Mouse (Mus musculus) Patski (cell line): Measurements from ENCODE around the gene Olfr1270. TPM values are rescaled to one million over a fixed set of nuclear protein-coding genes. Genes with fewer than 3 reads are reported as not detected.
"Not testable (repeated sequence)": the region's sequence is repeated elsewhere in the genome, so short reads cannot be mapped to it uniquely, and the experiment has no call there.

ENCODE experiments used
- ATAC-seq: fragments of 100-300 bp; one replicate; pipeline ENCODE4 v1.8.0; 2021
- CTCF ChIA-PET: fragments of 350-600 bp; sonication (Branson Sonifier 250); formaldehyde crosslinking; loops from one replicate; lab custom pipeline; 2022; ENCODE audit warnings: inconsistent platforms; lab: Charles Lee
- POLR2A ChIA-PET: fragments of 350-600 bp; sonication (Branson Sonifier 250); formaldehyde crosslinking; loops from one replicate; lab custom pipeline; 2022; ENCODE audit warnings: antibody characterized with exemption, inconsistent platforms; lab: Charles Lee
- DNase-seq: peaks from one replicate; pipeline ENCODE4 v3.0.0-alpha.2; 2011; ENCODE audit warnings: low read depth, low spot score
- H3K27me3 ChIP-seq: fragments of 371-371 bp; one replicate; pipeline ENCODE4 v1.5.1; 2021
- CTCF ChIP-seq: fragments of 100-300 bp; IDR thresholded peaks from one replicate; pipeline ENCODE4 v1.5.1; 2021
- in situ Hi-C: fragments of 300-500 bp; cut with MboI; formaldehyde crosslinking; loops from 3 replicates; pipeline ENCODE4 v1.11.1; 2018; ENCODE audit warnings: low pct_unique_long_range_greater_than_20kb, mixed read lengths
- polyA plus RNA-seq: library from polyadenylated mRNA; unstranded; gene quantifications from one replicate; pipeline ENCODE4 v1.2.3, GENCODE M21; 2021

The Olfr1270 gene
- polyA plus RNA-seq, result not detected

GRCm38 (mm10) chr2:90152991-90153390, at the start of gene Olfr1270:
Gene Olfr1270 (minus strand): TSS chr2:90153091.
- CTCF ChIA-PET, result interaction anchor here (0.8 kb wide), 1 partner anchor 9 kb away, joined by 4 read pairs; no protein-coding TSS in a partner anchor
- DNase-seq (no peak), ATAC-seq (no peak)
- peaks cover 10% of the 10 kb centered on the region for H3K27me3 ChIP-seq
- POLR2A ChIA-PET, result no interaction called here
- in situ Hi-C loops, result no loop called here
- no peak for TF ChIP-seq CTCF

DNA sequence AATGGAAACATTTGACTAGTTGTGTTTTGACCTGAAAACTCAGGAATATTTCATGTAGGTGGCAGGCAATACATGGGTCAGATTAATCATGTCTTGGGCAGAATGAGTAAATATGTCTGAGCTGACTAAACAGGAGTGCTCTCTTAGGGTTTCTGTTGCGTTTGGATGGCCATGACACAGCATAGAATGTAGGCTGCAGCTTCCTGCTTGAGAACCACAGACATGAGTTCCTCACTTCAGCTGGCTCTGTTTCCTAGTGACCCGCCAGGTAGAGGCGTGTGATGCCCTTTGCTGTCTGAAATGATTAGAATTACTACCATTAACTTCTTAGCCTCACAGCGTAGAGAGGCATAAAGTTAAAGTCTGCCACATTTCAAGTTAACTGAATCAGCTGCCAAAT, 46.7 kb upstream of the Olfr1270 start:
- POLR2A ChIA-PET, DNase-seq: not testable (repeated sequence)

GRCm38 (mm10) chr2:90195285-90195684, 42.4 kb upstream of the Olfr1270 start:
- in situ Hi-C loops, H3K27me3 ChIP-seq, CTCF ChIA-PET, DNase-seq, POLR2A ChIA-PET, ATAC-seq: not testable (repeated sequence)

More for the DNA sequence above, 46.7 kb upstream of the Olfr1270 start:
- H3K27me3 ChIP-seq, in situ Hi-C loops, ATAC-seq, CTCF ChIA-PET: not testable (repeated sequence)

DNA sequence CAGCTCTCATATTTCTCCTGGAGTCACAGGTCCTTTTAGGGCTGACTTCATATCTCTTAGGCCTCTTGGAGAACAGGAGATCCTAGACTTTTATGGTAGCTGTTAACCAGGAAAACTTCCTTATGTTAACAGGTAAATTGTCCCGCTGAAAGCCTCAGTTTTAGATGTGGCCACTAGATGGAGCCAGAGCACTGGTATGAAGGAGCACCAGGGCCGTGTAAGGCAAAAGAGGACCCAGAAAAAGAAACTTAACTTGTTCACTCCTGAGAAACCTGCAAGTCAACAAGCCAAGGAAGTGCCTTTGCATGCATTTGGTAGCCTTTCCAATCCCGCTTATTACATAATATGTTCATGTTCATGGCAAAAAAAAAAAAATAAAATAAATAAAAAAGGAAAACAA, 41.9 kb upstream of the Olfr1270 start:
- POLR2A ChIA-PET, DNase-seq, H3K27me3 ChIP-seq, in situ Hi-C loops, CTCF ChIA-PET: not testable (repeated sequence)
- peak; percentile 86 for ATAC-seq

DNA sequence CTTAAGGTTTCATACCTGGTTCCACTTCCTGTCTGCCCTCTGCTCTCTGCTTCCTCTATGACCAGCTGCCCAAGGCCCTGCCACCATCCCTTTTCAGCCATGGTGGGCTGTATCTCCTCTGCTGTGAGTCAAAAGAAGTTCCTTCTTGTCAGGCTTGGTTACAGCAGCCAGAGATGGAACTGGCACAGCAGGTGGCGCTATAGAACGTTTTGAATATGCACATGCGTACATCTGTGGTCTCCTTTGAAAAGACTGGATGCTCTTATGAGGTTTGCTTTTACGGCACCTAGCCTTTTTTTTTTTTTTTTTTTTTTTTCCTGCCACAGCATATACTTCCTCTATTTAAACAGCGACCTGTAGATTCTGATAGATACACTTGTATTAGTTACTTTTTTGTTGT, 34.2 kb upstream of the Olfr1270 start:
- POLR2A ChIA-PET, CTCF ChIA-PET: not testable (repeated sequence)

DNA sequence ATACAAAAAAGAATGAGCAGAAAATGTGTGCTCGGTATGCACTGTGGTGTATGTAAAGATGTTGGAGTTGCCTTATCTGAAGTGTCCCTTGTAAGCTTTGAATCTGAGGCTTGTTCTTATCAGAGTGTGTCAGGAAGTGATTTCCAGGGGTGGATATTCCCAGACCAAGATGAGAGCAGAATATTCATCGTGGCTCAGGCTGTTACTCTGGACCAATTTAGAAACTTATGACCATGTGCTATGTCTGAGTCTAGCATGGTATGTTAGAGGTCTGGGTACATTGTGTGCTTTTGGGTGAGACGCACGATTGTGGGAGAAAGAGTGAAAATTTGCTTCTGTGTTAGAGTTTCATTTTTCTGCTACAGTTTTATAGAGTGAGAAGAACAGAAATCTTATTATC, 33.2 kb upstream of the Olfr1270 start:
- CTCF ChIA-PET, POLR2A ChIA-PET, DNase-seq, ATAC-seq, H3K27me3 ChIP-seq, in situ Hi-C loops: not testable (repeated sequence)

More for the DNA sequence above, 34.2 kb upstream of the Olfr1270 start:
- in situ Hi-C loops, DNase-seq, ATAC-seq, H3K27me3 ChIP-seq: not testable (repeated sequence)

DNA sequence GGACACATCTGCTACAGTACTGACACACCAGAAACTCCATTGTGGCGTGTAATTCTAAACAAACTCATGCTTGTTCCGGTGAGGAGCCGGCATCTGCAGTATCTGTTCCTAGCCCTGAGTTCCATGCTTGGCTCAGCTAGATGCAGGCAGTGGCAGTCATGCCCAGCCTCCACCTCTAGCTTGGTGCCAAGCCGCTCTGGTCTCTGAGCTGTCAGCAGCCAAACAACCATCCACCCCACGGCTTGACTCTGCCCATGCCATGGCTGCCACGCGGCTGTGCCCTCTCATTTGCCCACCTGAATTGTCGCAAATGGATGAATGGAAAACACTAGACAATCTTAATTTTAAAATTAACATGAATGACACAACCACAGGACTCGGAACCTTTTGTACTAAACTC, 1.0 kb upstream of the Olfr1270 start:
- ChIA-PET POLR2A (no interaction called here), CTCF (no interaction called here)
- TF ChIP-seq CTCF, result no peak
- in situ Hi-C loops, result no loop called here
- no peak for ATAC-seq
- no peak for DNase-seq
- peaks cover 10% of the 10 kb centered on the region for H3K27me3 ChIP-seq

DNA sequence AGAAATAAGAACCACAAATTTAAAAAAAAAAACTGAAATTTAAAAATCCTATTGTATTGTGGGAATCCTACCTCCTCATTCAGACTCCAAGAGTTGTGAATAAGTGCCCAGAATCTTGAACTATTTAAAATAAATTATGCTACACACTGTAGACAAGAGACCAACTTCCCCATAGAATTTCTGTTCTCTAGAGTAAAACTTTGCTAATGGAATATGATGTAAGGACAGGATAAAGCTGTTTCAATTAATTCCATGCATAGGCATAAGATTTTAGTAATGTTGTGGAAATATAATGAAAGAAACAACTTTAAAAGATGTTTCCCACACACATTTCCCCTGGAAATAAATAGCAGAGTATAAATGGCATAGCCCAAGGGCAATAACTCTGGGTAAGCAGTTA, 10.7 kb downstream of the Olfr1270 start, which contains the start of gene Olfr32:
TSS of gene Olfr32 (minus strand) at position 101 of the 400 bp plus-strand sequence.
- ChIA-PET CTCF (no interaction called here), POLR2A (no interaction called here)
- no peak for TF ChIP-seq CTCF
- in situ Hi-C loops, result no loop called here
- no peak for ATAC-seq
- no peak for DNase-seq
- peaks cover 7% of the 10 kb centered on the region for H3K27me3 ChIP-seq

DNA sequence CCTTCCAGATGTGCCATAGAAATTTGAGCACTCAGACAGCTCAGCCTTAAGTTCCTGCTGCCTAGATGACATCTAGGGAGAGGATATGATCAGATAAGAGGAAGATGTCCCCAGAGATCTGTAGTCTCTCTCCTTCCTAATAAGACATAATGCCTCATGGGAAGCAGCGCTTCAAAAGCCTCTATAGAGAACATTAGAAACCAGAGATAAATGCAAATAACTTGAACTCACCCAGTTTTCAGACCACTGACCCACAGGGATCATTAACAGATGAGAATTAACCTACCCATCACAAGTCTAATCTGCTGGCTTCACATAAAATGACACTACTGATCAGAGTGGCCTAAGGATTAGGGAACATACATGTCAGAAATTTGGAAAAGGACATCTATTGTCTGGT, 31.6 kb downstream of the Olfr1270 start, which contains the start of gene Olfr1269:
TSS of gene Olfr1269 (minus strand) at position 101 of the 400 bp plus-strand sequence.
- no peak for ATAC-seq
- in situ Hi-C loops, result no loop called here
- no peaks in the 10 kb centered on the region for H3K27me3 ChIP-seq
- DNase-seq, result no peak
- TF ChIP-seq CTCF, result no peak
- CTCF ChIA-PET, result interaction anchor here (1.1 kb wide), 1 partner anchor 9 kb away, joined by 3 read pairs; no protein-coding TSS in a partner anchor
- POLR2A ChIA-PET, result no interaction called here

Other genes starting within 250 kb of the Olfr1270 start
- not detected for gene Olfr1258, start 225.8 kb downstream of the Olfr1270 start, polyA plus RNA-seq
- gene Olfr1259, start 204.4 kb downstream of the Olfr1270 start, polyA plus RNA-seq, result not detected
- 0.01 TPM for gene Olfr1260, start 178.8 kb downstream of the Olfr1270 start, polyA plus RNA-seq
- gene Olfr1261, start 161.9 kb downstream of the Olfr1270 start, polyA plus RNA-seq, result not detected
- gene Olfr1262, start 152.9 kb downstream of the Olfr1270 start, polyA plus RNA-seq, result not detected
- gene Olfr1263, start 141.0 kb downstream of the Olfr1270 start, polyA plus RNA-seq, result not detected
- gene Olfr1264, start 127.5 kb downstream of the Olfr1270 start, polyA plus RNA-seq, result not detected
- gene Olfr1265, start 117.8 kb downstream of the Olfr1270 start, polyA plus RNA-seq, result 0.01 TPM
- not detected for gene Olfr140, start 89.5 kb downstream of the Olfr1270 start, polyA plus RNA-seq
- not detected for gene Olfr1269, start 31.7 kb downstream of the Olfr1270 start, polyA plus RNA-seq
- gene Olfr32, start 10.8 kb downstream of the Olfr1270 start, polyA plus RNA-seq, result not detected
- not detected for gene Olfr1506, start 71.4 kb upstream of the Olfr1270 start, polyA plus RNA-seq
- not detected for gene Olfr142, start 104.5 kb upstream of the Olfr1270 start, polyA plus RNA-seq
- not detected for gene Olfr1271, start 117.9 kb upstream of the Olfr1270 start, polyA plus RNA-seq
- gene Olfr1272, start 139.8 kb upstream of the Olfr1270 start, polyA plus RNA-seq, result not detected
- 0.04 TPM for gene Gm13769, start 169.1 kb upstream of the Olfr1270 start, polyA plus RNA-seq
- not detected for gene Olfr1274-ps, start 245.6 kb upstream of the Olfr1270 start, polyA plus RNA-seq